Mouse (Mus musculus) embryonic stem cell, embryonic (primary cell): ENCODE measurements at regions not wholly inside any gene's neighbourhood (a gene's known extent, or its start where the extent isn't known, plus 50 kb on each side); places are given as distances from the start of the nearest gene placed in this dataset.

Experiments used
- CTCF ChIA-PET, 4 experiments: fragments of 300-600 bp in 2 of 4; fragments of 350-600 bp in 2 of 4; sonication (Branson Sonifier 250); formaldehyde crosslinking; loops; one replicate each; lab custom pipeline; 2022; ENCODE audit warnings: inconsistent platforms in 2 of 4; lab: Charles Lee
- POLR2A ChIA-PET, 4 experiments: fragments of 300-600 bp in 2 of 4; fragments of 350-600 bp in 2 of 4; sonication (Branson Sonifier 250); formaldehyde crosslinking; loops; one replicate each; lab custom pipeline; 2022; ENCODE audit warnings: antibody characterized with exemption in 4 of 4, inconsistent platforms in 1 of 4; lab: Charles Lee

DNA sequence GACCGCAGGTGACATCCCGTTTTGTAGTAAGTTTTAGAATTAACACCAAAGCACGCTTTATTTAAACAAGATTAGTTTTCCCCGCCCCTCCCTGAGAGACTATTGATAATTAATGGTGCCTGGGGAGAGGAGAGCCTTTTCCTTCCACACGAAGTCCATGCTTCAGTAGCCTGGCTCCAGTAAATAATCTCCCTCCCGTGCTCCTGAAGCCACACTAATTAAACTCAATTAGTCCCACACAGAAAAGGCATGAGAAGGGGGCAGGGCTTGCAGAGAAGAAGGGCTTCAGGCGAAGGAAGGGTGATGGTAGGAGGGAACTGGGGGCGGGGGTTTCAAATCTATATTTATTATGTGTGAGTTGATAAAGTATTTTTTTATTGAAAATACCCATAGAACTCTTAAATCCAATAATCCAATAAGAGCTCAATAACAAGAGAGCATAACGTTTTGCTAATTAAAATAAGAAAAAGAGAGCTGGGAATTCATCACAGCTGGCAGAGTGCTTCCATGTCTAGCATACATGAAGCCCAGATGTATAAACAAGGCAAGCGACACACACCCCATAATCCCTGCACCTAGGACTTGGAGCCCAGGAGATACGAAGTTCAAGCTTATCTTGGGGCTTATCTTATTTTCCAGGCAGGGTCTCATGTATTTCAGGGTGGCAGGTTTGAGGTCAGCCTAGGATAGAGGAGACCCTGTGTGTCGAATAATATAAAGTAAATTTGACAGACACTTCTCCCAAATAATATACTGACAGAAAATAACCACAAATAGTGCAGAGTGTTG, 684.7 kb downstream of the Hs3st4 start:
- POLR2A ChIA-PET = no interaction called here
- CTCF ChIA-PET = no interaction called here

DNA sequence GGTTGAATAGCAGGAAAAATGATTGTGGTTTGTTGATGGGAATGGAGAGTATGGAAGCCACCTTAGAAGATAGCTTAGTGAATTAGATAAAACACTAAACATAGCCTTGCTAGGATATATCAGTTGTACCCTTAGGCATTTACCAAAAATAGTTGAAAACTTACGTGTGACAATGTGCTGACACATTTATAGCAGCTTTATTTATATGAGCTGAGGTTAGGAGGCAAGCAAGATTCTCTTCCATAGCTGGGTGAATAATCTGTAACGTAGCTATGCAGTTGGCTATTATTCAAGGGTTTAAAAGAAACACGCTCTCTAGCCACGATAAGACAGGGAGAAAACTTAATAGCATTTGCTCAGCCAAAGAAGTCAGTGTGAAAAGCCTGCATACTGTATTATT, 685.4 kb downstream of the Hs3st4 start:
- CTCF ChIA-PET = no interaction called here

DNA sequence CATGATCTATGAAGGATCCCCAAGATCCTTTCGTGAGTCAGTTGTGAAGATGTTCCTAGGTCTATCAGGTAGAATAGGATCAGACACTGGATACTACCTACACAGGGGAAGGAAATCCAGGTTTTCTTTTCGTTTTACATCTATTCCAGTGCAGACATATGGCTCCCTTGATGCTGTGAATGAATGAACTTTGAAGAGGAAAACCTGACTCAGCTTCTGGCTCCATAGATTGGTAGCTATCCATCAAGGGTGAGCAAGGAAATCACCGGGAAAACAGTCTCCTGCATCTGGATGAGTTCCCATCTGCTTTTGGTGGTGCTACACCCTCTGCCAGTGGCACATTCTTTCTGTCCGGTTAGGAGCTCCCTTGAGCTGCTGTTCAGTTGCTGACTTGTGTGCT, 687.8 kb downstream of the Hs3st4 start:
- CTCF ChIA-PET = no interaction called here
- POLR2A ChIA-PET = no interaction called here

More for the DNA sequence above, 685.4 kb downstream of the Hs3st4 start:
- POLR2A ChIA-PET = no interaction called here

DNA sequence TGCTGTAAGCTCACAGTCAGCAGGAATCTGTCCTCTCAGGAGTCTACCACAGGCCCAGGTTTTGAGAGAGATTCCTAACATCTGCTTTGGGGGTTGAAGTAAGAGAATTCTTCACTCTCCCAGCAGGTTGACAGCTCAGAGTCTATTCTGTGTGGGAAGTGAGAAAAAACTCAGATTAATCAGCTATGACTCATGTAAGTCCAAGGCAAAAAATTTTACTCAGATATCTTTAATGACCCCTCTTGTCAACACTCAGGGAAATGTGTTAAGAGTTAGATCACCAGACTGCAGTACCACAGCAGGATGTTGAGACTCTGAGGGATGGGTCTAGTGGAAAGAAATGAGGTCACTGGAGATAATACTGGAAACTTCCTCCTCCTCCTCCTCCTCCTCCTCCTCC, 688.4 kb downstream of the Hs3st4 start:
- ChIA-PET CTCF (no interaction called here), POLR2A (no interaction called here)

DNA sequence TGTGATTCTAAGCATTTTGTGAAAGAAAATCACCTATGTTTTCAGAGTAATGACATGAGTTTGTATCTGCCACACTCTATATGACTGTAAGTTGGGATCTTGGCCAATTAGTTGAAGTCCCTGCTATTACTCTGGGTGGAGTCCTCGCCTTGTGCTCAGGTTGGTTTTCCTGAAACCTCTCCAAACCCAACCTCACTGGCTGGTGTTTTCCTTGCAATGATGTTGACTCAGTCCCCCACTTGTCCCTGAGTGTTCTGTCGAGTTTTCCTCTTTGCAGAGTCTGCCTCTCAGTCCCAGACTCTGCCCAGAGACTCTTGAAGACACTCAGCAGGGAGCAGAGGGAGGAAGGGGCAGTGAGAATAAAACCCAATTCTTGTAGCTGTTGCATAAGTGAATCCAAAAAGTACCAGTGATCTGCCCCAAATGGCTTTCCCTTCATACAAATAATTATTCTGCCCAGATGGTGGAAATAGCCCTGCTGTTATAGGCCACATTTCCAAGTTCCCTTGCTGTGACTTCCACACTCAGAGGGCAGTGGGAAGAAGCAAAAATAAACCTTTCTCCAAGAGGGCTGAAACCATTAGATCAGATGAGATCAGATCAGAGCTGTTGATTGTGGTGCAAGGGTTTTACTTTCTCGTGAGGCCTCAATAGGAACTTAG, 694.3 kb downstream of the Hs3st4 start:
- CTCF ChIA-PET = no interaction called here
- POLR2A ChIA-PET = no interaction called here

DNA sequence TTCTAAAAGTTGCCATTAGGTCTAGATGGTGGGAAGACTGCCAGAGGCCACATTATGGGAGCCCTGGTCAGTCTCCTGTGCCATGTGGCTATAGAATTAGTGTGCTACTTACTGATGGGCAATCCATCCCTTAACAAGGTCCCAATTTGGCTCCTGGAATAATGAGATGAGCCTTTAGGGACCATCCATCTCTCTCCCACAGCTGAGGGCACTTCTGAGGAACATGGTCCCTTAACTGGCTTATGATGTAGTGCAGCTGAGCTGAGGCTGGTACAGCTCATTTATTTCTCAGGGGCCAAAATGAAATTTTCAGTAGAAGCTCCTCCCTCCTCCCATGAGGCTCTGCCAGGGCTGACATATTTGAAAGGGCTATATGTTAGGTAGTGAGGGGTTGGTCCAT, 697.9 kb downstream of the Hs3st4 start:
- CTCF ChIA-PET = no interaction called here

DNA sequence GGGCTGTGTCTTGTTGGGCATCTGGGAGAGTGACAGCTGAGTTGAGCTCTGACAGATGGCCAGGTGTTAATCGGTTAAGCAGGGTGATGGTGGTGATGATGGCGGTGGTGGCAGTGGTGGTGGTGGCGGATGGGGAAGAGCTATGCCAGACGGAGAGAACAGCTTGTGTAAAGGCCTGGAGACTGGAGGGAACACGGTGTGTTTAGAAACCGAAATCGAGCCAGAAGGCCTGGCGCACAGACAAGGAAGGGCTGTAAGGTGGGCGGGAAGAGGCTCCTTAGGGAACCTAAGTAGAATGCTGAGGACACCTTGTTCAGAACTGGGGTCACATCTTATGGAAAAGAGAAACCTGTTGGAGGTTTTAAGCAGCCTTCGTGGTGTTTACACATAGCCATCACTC, 698.5 kb downstream of the Hs3st4 start:
- ChIA-PET POLR2A (no interaction called here), CTCF (no interaction called here)

More for the DNA sequence above, 697.9 kb downstream of the Hs3st4 start:
- POLR2A ChIA-PET = no interaction called here

DNA sequence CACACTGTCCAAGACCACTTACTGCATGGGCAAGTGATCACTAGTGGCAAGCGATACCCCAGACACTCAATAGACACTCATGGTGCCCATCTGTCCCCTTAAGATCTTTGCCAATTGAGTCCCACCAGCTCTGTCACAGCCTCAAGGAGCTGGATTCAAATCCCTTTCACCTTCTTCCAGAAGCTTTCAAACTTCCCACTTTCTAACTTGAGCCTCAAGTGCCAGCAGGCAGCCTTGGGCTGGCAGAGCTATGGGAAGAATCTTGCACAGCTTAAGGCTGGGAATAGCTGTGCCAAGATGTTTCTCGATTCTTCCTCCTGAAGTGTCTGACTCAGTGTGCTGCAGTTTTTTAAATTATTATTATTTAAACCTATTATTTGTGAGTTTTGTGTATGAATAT, 699.2 kb downstream of the Hs3st4 start:
- POLR2A ChIA-PET = no interaction called here
- CTCF ChIA-PET = no interaction called here

DNA sequence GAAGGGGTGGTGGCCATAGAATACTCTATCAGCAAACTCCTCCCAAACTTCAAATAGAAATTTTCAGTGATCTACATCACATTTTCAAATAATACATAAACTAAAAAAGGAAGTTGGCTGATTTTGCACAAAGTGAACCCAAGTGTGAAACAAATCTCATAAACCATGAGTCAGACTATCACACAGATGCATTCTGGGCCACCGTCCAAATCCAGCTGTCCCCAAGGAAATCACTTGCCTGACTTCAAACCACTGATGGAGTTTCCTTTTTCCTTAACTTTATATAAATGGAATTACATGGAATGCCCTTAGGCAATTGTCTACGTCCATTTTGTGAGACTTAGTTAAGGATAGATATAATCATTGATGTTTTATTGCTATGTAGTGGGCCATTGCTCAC, 702.8 kb downstream of the Hs3st4 start:
- ChIA-PET CTCF (no interaction called here), POLR2A (no interaction called here)

DNA sequence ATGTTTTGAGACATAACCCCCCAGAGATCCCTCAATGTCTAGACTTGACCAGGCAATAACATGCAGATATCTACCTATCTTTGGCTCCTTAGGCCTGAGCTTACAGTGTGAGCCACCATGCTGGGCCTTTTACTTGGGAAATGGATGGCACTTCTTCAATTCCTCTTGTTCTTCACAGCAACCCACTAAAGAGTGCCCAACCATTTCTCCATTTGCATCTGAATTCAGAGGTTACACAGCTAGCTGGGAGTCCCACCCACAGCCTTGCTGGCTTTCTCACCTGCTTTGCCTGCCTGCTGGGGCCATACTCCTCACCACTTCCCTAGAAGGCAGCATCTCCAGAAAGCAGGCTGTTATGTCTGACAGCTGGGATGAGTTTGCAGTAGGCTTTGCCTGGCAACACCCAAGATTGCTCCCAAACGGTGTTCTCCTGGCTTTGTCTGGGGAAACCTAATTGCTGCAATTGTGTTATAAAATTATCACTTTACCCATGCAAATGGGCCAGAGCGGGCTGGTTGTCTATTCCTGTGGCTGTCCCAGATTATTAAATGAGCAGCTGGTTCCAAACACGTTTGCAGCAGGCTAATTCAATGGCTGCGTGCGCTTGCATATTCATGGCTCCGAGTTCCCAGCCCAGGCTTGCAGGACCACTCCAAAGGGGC, 721.6 kb downstream of the Hs3st4 start:
- CTCF ChIA-PET = interaction anchor here in 2 of 4 experiments (0.7 kb wide), 2 partner anchors 9 to 13 kb away, joined by 3 read pairs; no protein-coding TSS in a partner anchor
- POLR2A ChIA-PET = interaction anchor here in 1 of 4 experiments (0.6 to 1.0 kb wide), 2 partner anchors 21 to 1165 kb away, joined by 3 to 4 read pairs; no protein-coding TSS in a partner anchor

DNA sequence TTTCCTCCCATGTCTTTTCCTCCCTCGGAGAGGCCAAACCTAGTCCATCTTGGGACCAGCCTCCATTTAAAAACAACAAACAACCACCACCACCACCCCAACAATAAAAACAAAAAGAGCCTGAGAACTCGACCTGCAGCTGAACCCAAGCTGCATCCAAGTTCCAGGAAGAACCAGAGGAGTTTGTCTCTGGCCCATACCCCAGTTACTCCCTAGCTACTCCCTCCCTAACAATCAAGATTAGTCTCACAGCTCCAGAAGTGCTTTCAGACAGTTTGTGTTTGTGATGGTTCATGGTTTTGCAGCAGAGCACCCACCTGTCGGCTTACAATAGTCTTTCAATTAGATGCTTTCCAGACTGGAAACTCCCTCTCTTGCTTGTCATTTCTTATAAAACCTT, 724.5 kb downstream of the Hs3st4 start:
- POLR2A ChIA-PET = no interaction called here
- CTCF ChIA-PET = no interaction called here

DNA sequence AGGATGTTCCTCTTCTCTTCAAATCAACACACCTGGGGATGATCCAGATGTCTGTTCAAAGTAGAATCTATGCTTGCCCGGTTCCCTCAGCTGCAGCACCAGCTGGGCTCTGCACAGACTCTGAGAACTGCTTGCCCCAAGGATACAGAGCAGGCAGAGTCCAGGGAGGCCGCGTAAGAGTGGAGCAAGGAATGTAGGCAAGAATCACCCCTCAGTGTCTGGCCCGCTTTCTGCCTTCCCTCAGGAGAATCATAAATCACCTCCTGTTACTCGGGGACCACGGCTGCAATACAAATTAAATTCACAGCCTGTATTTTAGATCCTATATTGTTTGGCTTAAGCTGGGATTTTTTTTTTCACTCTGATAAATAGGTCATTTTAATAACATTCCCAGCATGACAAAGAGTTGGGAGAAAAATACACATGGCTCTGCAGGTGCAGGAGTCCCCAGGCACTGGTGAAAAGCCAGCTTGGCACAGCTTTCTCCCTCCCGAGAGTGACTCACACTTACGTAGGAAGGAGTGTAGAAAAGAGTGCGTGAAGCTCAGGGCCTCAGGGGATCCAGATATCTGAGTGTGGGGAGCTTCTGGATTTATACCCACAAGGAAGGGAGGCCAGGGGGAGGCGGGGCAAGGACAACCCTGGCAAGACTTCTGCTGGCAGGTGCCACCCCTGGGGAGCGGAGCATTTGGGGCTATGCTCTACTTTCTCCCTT, 726.3 kb downstream of the Hs3st4 start:
- CTCF ChIA-PET = no interaction called here
- POLR2A ChIA-PET = no interaction called here

DNA sequence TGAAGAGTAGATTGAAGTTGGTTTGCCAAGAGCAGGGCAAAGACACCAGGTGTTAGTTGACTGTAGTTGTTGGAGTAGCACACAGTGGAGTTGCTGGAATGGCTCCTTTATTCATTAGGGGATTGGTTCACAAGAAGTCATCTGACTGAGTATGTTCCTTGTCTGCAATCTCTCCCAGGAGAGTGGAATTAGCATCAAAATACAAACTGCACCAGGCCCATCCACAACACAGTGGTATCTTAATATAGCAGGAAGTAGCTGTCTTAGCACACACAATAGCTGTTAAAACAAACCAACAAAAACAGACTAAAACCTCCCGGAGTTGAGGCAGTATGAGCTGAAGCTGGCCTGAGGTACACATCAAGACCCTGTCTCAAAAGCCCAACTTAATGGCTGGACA, 723.5 kb upstream of the Kdm8 start:
- POLR2A ChIA-PET = interaction anchor here in 1 of 4 experiments (1.2 kb wide), 3 partner anchors 15 to 145 kb away, joined by 3 read pairs; no protein-coding TSS in a partner anchor
- CTCF ChIA-PET = no interaction called here

DNA sequence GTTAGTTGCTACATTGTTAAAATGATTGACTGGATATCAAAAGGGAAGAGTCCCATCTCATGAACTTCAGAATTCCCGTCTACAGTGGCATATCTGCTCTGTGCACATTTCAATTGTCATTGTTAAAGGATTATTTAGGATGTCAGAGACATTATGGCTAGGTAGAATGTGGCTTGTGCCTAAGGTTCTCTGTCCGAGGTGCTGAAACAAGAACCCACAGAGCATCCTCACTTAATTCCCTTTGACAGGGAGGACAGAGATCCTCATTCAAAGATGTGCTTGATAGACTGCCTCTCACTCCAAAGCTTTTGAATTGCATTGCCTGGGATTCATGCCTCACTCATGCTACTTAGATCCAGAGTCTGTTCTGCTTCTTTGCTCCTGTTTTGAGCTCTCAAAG, 702.4 kb upstream of the Kdm8 start:
- ChIA-PET CTCF (no interaction called here), POLR2A (no interaction called here)

DNA sequence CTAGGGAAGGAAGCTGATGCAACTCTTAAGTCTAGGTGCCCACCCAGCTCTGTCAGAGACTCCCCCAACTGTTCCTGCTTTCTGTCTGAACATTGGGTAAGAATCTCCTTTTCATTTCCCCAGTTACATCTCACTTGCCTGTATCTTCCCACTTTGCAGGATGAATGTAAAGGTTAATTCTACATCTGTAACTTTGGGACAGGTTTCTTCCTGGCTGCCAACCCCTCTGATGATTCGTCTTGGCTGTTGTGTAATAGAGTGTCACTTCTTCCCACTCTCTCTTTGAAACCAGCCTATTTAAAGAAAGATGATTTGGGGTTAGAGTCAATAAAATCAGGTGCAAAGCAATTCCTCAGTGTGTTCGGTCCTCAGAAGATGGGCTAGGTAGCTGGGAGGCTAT, 698.2 kb upstream of the Kdm8 start:
- POLR2A ChIA-PET = no interaction called here
- CTCF ChIA-PET = no interaction called here

DNA sequence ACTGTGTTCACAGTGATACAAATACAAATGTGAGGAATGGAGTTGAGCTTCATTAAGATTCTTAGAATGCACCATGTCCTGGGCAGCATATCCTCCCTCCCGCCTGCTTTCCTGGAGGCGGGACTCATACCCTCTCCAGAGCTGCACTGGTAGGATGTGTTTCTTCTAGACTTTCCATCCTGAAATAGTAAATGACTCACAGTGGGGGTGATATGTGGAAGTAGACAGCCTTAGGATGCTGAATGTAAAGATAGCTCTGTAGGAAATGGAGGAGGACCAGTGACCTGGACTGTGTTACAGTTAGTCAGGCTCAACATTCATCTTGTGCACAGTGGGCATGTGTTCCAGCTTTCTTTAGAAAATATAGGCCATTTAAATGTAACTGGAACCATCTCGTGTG, 696.1 kb upstream of the Kdm8 start:
- CTCF ChIA-PET = interaction anchor here in 1 of 4 experiments (0.6 kb wide), 1 partner anchor 480 kb away, joined by 4 read pairs; no protein-coding TSS in a partner anchor

DNA sequence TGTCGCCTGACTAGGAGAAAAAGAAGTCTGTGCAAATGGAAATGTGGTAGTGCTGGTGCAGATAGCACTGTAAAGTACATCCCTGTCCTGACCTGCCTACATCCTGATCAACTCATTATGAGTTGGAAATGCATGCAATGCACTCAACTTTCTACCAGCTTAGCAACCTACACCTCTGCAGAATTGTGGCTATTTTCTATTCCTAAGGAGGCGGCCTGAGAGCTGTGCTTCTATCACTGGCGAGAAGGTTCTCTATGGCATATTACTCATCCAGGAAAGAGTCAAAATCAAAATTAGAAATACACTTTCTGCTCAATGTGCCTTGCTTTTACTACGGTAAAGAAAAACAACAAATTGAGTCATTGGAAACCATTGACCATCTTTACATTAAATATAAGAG, 685.4 kb upstream of the Kdm8 start:
- CTCF ChIA-PET = no interaction called here
- POLR2A ChIA-PET = interaction anchor here in 1 of 4 experiments (0.5 kb wide), 1 partner anchor 33 kb away, joined by 3 read pairs; no protein-coding TSS in a partner anchor

More for the DNA sequence above, 696.1 kb upstream of the Kdm8 start:
- POLR2A ChIA-PET = no interaction called here

DNA sequence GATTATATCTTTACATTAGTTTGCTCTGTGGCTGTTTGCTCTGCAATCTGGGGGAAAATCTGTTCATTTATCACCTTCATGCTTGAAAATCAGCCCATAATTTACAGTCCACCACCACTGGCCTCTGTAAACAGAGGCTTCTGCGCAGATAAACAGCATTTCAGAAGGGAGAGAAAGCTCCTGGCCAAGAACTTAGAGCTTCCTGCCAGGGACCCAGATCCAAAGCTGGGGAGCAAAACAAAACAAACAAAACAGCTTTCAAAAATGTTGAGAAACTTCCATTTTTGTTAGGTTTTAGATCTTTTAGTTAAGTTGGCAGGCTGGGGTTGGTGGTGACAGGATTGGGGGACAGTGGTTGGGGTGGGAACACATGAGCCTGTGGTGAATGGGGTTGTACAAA, 666.7 kb upstream of the Kdm8 start:
- POLR2A ChIA-PET = no interaction called here
- CTCF ChIA-PET = no interaction called here

DNA sequence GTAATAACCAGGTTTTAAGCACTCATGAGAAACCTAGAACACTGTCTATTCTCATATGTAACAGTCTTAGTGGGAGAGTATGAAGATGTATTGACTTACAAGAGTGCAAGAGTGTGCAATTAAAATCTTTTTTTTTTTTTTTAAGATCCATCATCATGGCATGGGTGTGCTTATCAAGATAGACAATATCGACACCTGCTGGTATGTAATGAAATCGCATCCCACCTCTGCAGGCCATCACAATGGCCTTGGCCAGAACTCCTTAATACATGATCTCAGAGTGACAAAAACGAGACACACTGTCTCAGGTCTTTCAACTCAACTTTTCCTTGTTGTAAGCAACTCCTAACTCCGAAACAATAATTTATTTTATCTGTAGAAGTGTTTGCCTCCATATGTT, 661.7 kb upstream of the Kdm8 start:
- POLR2A ChIA-PET = no interaction called here
- CTCF ChIA-PET = interaction anchor here in 1 of 4 experiments (1.9 kb wide), 1 partner anchor 399 kb away, joined by 6 read pairs; no protein-coding TSS in a partner anchor
